Comparison of ENCODE assay signal across 8 mouse cellular contexts in the genomic region with DNA sequence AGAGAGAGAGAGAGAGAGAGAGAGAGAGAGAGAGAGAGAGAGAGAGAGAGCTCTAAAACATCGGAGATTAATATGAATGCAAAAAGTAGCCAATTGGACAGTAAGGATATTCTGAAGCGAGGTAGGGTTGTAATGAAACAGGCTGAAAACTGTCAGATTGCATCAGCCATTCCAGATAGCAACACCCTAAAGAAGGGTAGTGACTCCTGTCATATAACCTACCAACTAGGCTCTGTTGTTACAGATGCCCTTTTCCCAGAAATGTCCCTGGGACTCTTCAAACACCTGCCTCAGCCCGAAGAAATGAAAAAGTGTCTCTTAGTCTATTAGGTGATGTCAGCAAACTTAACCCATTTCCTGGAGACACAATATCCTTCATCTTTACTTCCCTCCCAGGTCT. TPM values are rescaled to one million over a fixed set of nuclear protein-coding genes. Genes with fewer than 3 reads are reported as not detected.
DNase-seq lines count a peak whose midpoint lies in the region; ATAC-seq and TF ChIP-seq lines count a peak whose summit lies in the region.

No protein-coding gene starts in this region.

- ATAC-seq in kidney, embryonic 14.5 days (ENCODE audit: low FRiP score, low TSS enrichment): 0 out of 2 replicates have a peak, but pooled peaks have one; percentile 21
- ATAC-seq in G1E (ENCODE audit: extremely low read depth, insufficient number of reproducible peaks, low FRiP score, poor library complexity, severe bottlenecking): no peak
- ATAC-seq in forebrain, embryonic 15.5 days (replicated peaks): 0 out of 2 replicates have a peak, but pooled peaks have one; percentile 36
- ATAC-seq in liver, embryonic 16.5 days (ENCODE audit: low read depth): 0 out of 2 replicates have a peak, but pooled peaks have one; percentile 20
- ATAC-seq in erythroid progenitor cell, adult 5-6 weeks (replicated peaks; ENCODE audit: low FRiP score, poor library complexity, severe bottlenecking): no peak

- WGBS in kidney, embryonic 14.5 days: 31% methylated on average over 3 of the region's 3 CpGs
- 28% methylated on average over 3 of the region's 3 CpGs for WGBS in forebrain, embryonic 15.5 days
- 29% methylated on average over 3 of the region's 3 CpGs for WGBS in liver, embryonic 16.5 days (ENCODE audit: insufficient replicate concordance)

- peak overlapping the region; percentile 71 for H3K9ac ChIP-seq in kidney, embryonic 14.5 days (ENCODE audit: low read depth, low read length)
- H3K9ac ChIP-seq in forebrain, embryonic 15.5 days (replicated peaks): peak overlapping the region; percentile 80
- peak overlapping the region; percentile 67 for H3K9ac ChIP-seq in liver, embryonic 16.5 days (ENCODE audit: low read depth, low read length)

- peak overlapping the region; percentile 97 for H3K27ac ChIP-seq in kidney, embryonic 14.5 days (ENCODE audit: low read depth, low read length)
- peak overlapping the region; percentile 96 for H3K27ac ChIP-seq in forebrain, embryonic 15.5 days (replicated peaks)
- H3K27ac ChIP-seq in liver, embryonic 16.5 days (ENCODE audit: low read length): peak overlapping the region; percentile 77

- H3K4me3 ChIP-seq in kidney, embryonic 14.5 days (ENCODE audit: low read length): peak overlapping the region; percentile 48
- peak overlapping the region; percentile 69 for H3K4me3 ChIP-seq in G1E (ENCODE audit: low read depth, low read length)
- peak overlapping the region; percentile 57 for H3K4me3 ChIP-seq in forebrain, embryonic 15.5 days
- H3K4me3 ChIP-seq in liver, embryonic 16.5 days (ENCODE audit: low read depth, low read length): peak overlapping the region; percentile 60

- DNase-seq in kidney, adult 18-20 months: no peak
- peak; percentile 7 for DNase-seq in G1E (ENCODE audit: low spot score)
- no peak for DNase-seq in adrenal gland, adult 18-20 months (ENCODE audit: low spot score in 2 of 2)
- DNase-seq in thymus, postnatal 36 days: no peak

- H3K4me1 ChIP-seq in kidney, embryonic 14.5 days (ENCODE audit: control insufficient read depth, insufficient read depth, low read length): peaks cover 5% of the 10 kb centered on the region; the same call in 1 of the 2 replicates
- peaks cover 17% of the 10 kb centered on the region for H3K4me1 ChIP-seq in G1E (ENCODE audit: insufficient read depth, low read depth, low read length)
- 0 out of 2 replicates have a peak, but pooled peaks cover 2% of the 10 kb centered on the region for H3K4me1 ChIP-seq in forebrain, embryonic 15.5 days
- peaks cover 13% of the 10 kb centered on the region for H3K4me1 ChIP-seq in liver, embryonic 16.5 days (ENCODE audit: control insufficient read depth, low read depth, low read length)

- no peak for TF ChIP-seq CTCF in G1E (IDR thresholded peaks at IDR 0.05; ENCODE audit: low read depth, low read length)

- no peaks in the 10 kb centered on the region for H3K27me3 ChIP-seq in kidney, embryonic 14.5 days (ENCODE audit: control insufficient read depth, insufficient read depth, low read length)
- no peaks in the 10 kb centered on the region for H3K27me3 ChIP-seq in G1E (ENCODE audit: insufficient read depth, low read length)
- H3K27me3 ChIP-seq in forebrain, embryonic 15.5 days: no peaks in the 10 kb centered on the region
- H3K27me3 ChIP-seq in liver, embryonic 16.5 days (ENCODE audit: control insufficient read depth, insufficient read depth, low read depth, low read length): no peaks in the 10 kb centered on the region

- no peaks in the 10 kb centered on the region for H3K9me3 ChIP-seq in kidney, embryonic 14.5 days (ENCODE audit: control insufficient read depth, low read length)
- no peaks in the 10 kb centered on the region for H3K9me3 ChIP-seq in G1E (replicated peaks)
- H3K9me3 ChIP-seq in forebrain, embryonic 15.5 days: no peaks in the 10 kb centered on the region
- H3K9me3 ChIP-seq in liver, embryonic 16.5 days (replicated peaks; ENCODE audit: control insufficient read depth, low read length): no peaks in the 10 kb centered on the region

- H3K36me3 ChIP-seq in kidney, embryonic 14.5 days (ENCODE audit: control insufficient read depth, insufficient read depth, low read length): no peaks in the 10 kb centered on the region
- no peaks in the 10 kb centered on the region for H3K36me3 ChIP-seq in G1E (replicated peaks)
- H3K36me3 ChIP-seq in forebrain, embryonic 15.5 days: no peaks in the 10 kb centered on the region
- H3K36me3 ChIP-seq in liver, embryonic 16.5 days (ENCODE audit: control insufficient read depth, insufficient read depth): no peaks in the 10 kb centered on the region

- peak overlapping the region; percentile 51 for H3K4me2 ChIP-seq in kidney, embryonic 14.5 days (replicated peaks; ENCODE audit: low read depth, low read length)
- H3K4me2 ChIP-seq in forebrain, embryonic 15.5 days (replicated peaks): peak overlapping the region; percentile 60
- H3K4me2 ChIP-seq in liver, embryonic 16.5 days (ENCODE audit: low read depth, low read length): peak overlapping the region; percentile 64

RNA-seq across cellular contexts. Expression of a gene that starts 24.4 kb away (rescaled TPM):
- polyA plus RNA-seq in kidney, embryonic 14.5 days (2014; fragmentation: Nextera tagmentation; extraction: Ambion mirVana): 228 and 351 TPM in 2 replicates
- 46.6 and 55.0 TPM in 2 replicates for total RNA-seq in G1E (2014; fragmentation: Nextera tagmentation)
- 95.8 and 96.7 TPM in 2 replicates for total RNA-seq in G1E (2017)
- 4.0 and 5.0 TPM in 2 replicates for polyA plus RNA-seq in G1E (2012)
- polyA plus RNA-seq in forebrain, embryonic 15.5 days (2015; fragmentation: Nextera tagmentation; extraction: Ambion mirVana): 145 TPM in 2 replicates
- 132 and 136 TPM in 2 replicates for polyA plus RNA-seq in liver, embryonic 16.5 days (2015; fragmentation: Nextera tagmentation; extraction: Ambion mirVana)
- 16.9 and 31.9 TPM in 2 replicates for total RNA-seq in erythroid progenitor cell, adult 5-6 weeks (2015; ENCODE audit: low replicate concordance)
- 28.1 and 34.0 TPM in 2 replicates for total RNA-seq in erythroid progenitor cell, adult 5-6 weeks (2017; ENCODE audit: low replicate concordance)
- 10 to 100 TPM; 83.4 to 86.3 TPM for total RNA-seq in adrenal gland, adult 18-20 months (2021)

RNA-seq across cellular contexts. Expression of a gene that starts 41.8 kb away (rescaled TPM):
- polyA plus RNA-seq in kidney, embryonic 14.5 days (2014; fragmentation: Nextera tagmentation; extraction: Ambion mirVana): 2.1 and 3.1 TPM in 2 replicates
- total RNA-seq in G1E (2014; fragmentation: Nextera tagmentation) (2.7 and 9.3 TPM in 2 replicates), G1E (2017) (0.99 and 1.1 TPM in 2 replicates)
- polyA plus RNA-seq in G1E (2012): 0.20 and 0.26 TPM in 2 replicates
- polyA plus RNA-seq in forebrain, embryonic 15.5 days (2015; fragmentation: Nextera tagmentation; extraction: Ambion mirVana): 17.3 and 18.5 TPM in 2 replicates
- polyA plus RNA-seq in liver, embryonic 16.5 days (2015; fragmentation: Nextera tagmentation; extraction: Ambion mirVana): 0.37 and 0.40 TPM in 2 replicates
- total RNA-seq in erythroid progenitor cell, adult 5-6 weeks (2015; ENCODE audit: low replicate concordance): not detected in 2 replicates
- not detected in 2 replicates for total RNA-seq in erythroid progenitor cell, adult 5-6 weeks (2017; ENCODE audit: low replicate concordance)
- total RNA-seq in adrenal gland, adult 18-20 months (2021): 1 to 10 TPM in 1 of 2 experiments, under 1 TPM in 1; 0.77 to 1.7 TPM

RNA-seq across cellular contexts. Expression of a gene that starts 46.6 kb away (rescaled TPM):
- polyA plus RNA-seq in kidney, embryonic 14.5 days (2014; fragmentation: Nextera tagmentation; extraction: Ambion mirVana): 8.6 and 11.6 TPM in 2 replicates
- total RNA-seq in G1E (2014; fragmentation: Nextera tagmentation): 27.5 and 32.3 TPM in 2 replicates
- 12.6 and 15.7 TPM in 2 replicates for total RNA-seq in G1E (2017)
- polyA plus RNA-seq in G1E (2012): 4.1 and 4.6 TPM in 2 replicates
- polyA plus RNA-seq in forebrain, embryonic 15.5 days (2015; fragmentation: Nextera tagmentation; extraction: Ambion mirVana): 16.5 and 17.5 TPM in 2 replicates
- polyA plus RNA-seq in liver, embryonic 16.5 days (2015; fragmentation: Nextera tagmentation; extraction: Ambion mirVana): 1.6 and 1.9 TPM in 2 replicates
- 1.1 and 4.2 TPM in 2 replicates for total RNA-seq in erythroid progenitor cell, adult 5-6 weeks (2015; ENCODE audit: low replicate concordance)
- total RNA-seq in erythroid progenitor cell, adult 5-6 weeks (2017; ENCODE audit: low replicate concordance): 1.6 and 2.1 TPM in 2 replicates
- 10 to 100 TPM in 1 of 2 experiments, 1 to 10 TPM in 1; 8.8 to 12.3 TPM for total RNA-seq in adrenal gland, adult 18-20 months (2021)

Comparison
In these comparisons a context has a peak if more than half of its experiments do, and no peak if none do; other contexts are left out.
1. ATAC-seq: peak in kidney, embryonic 14.5 days (single experiment), forebrain, embryonic 15.5 days (single experiment) and liver, embryonic 16.5 days (single experiment); none in G1E (single experiment) and erythroid progenitor cell, adult 5-6 weeks (single experiment).
2. RNA of a gene that starts 24.4 kb away (polyA plus RNA-seq): 228 to 351 TPM in kidney, embryonic 14.5 days, 145 TPM in forebrain, embryonic 15.5 days and 132 to 136 TPM in liver, embryonic 16.5 days; 4.0 to 5.0 TPM in G1E; every median in the first group is over 10 times any median in the second.
3. Peak in every context shown above with its lines, with median percentiles within 50 percentile points of each other: H3K27ac ChIP-seq, H3K4me2 ChIP-seq, H3K4me3 ChIP-seq and H3K9ac ChIP-seq.